Mouse (Mus musculus) kidney, adult 2 months (tissue): ENCODE measurements around the gene Ppp4r2.

ENCODE experiments used
- CTCF ChIP-seq: fragments of 200-500 bp; conservative IDR thresholded peaks from 2 replicates; pipeline ENCODE4 v1.5.1; 2011; ENCODE audit warnings: low read depth, mild to moderate bottlenecking, control low read depth, low read length, moderate library complexity, mixed read lengths; ENCODE audit not compliant: insufficient read depth, insufficient read length
- POLR2A ChIP-seq: fragments of 200-500 bp; IDR thresholded peaks from one replicate; pipeline ENCODE4 v1.6.1; 2011; ENCODE audit warnings: low read depth, low read length, control low read depth

- TF ChIP-seq CTCF: no peak
- TF ChIP-seq POLR2A: no peak
Measured at GRCm38 (mm10) chr6:100896883-100897282, 63.5 kb downstream of the Ppp4r2 start.
